Mouse (Mus musculus): ENCODE results near the gene Ick. TPM values are rescaled to one million over a fixed set of nuclear protein-coding genes. Genes with fewer than 3 reads are reported as not detected.

The Ick gene
- total and polyA plus RNA-seq, 3 experiments, result 7.8 to 14.0 (median 12.5) TPM

DNA sequence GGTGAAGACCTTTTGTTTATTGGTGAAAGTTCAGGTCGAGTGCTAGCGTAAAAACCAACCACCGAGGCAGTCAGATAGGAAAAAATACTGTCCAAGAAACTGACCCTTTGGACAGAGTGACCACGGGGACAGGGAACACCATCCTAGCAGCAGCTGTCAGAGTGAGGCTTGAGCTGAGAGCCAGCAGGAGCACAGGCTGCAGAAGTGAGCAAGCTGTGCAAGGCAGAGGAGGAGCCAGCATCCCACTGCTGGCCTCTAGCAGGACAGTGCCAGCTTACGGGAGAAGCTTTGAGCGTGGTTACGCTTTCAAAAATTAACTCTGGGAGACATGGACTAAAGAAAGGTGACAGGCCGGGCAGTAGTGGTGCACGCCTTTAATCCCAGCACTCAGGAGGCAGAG lies 21.2 kb upstream of the Ick start:
- WGBS, result 89% methylated on average over 9 of the region's 9 CpGs
- Histone ChIP-seq H3K4me1 (ENCODE audit: control insufficient read depth, insufficient read depth, low read length) (peaks cover 9% of the 10 kb centered on the region), H3K79me2 (replicated peaks; ENCODE audit: control insufficient read depth, insufficient read depth, low read length) (no peaks in the 10 kb centered on the region), H3K27ac (peak overlapping the region; percentile 69; the same call in 1 of the 2 replicates), H3K9ac (ENCODE audit: low read depth, low read length) (no peak overlapping the region), H3K4me3 (no peak overlapping the region), H3K27me3 (ENCODE audit: control insufficient read depth, insufficient read depth, low read length) (no peaks in the 10 kb centered on the region), H3K36me3 (ENCODE audit: control insufficient read depth, insufficient read depth, low read length) (peaks cover 6% of the 10 kb centered on the region)
- intact Hi-C loops (cut with DNase I), result no loop called here
- DNase-seq, result no peak
- TF ChIP-seq EP300 (IDR thresholded peaks at IDR 0.05; ENCODE audit: insufficient read depth, low read depth, low read length) (no peak), POLR2A (IDR thresholded peaks at IDR 0.05; ENCODE audit: insufficient read depth, low read depth, low read length) (no peak), CTCF (IDR thresholded peaks at IDR 0.05) (no peak)

DNA sequence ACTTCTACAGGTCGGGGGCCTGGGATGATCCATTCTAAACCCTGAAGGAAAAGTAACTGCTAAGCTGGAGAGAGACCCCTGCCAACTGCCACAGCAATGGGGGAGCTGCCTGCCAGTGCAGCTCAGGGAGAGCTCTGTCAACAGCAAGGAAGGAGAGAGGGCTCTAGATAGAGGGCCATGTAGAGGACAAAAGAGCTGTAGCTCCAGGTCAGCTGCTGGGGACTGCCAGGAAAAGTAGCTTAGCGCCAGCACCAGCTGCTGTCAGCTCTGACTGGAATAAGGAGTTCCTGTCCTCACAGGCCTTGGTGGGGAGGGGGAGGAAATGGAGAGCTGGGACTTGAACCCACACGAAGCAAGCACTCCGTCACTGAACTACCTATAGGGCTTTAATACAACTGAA lies 20.5 kb upstream of the Ick start:
- no peak overlapping the region for H3K9ac ChIP-seq (ENCODE audit: low read depth, low read length)
- peaks cover 9% of the 10 kb centered on the region for H3K4me1 ChIP-seq (ENCODE audit: control insufficient read depth, insufficient read depth, low read length)
- intact Hi-C loops (cut with DNase I), result no loop called here
- peak overlapping the region; percentile 69 for H3K27ac ChIP-seq
- peaks cover 6% of the 10 kb centered on the region for H3K36me3 ChIP-seq (ENCODE audit: control insufficient read depth, insufficient read depth, low read length)
- TF ChIP-seq EP300 (IDR thresholded peaks at IDR 0.05; ENCODE audit: insufficient read depth, low read depth, low read length), result no peak
- TF ChIP-seq POLR2A (IDR thresholded peaks at IDR 0.05; ENCODE audit: insufficient read depth, low read depth, low read length), result no peak
- TF ChIP-seq CTCF (IDR thresholded peaks at IDR 0.05), result no peak
- no peaks in the 10 kb centered on the region for H3K27me3 ChIP-seq (ENCODE audit: control insufficient read depth, insufficient read depth, low read length)
- H3K4me3 ChIP-seq, result no peak overlapping the region
- H3K79me2 ChIP-seq (replicated peaks; ENCODE audit: control insufficient read depth, insufficient read depth, low read length), result no peaks in the 10 kb centered on the region
- WGBS, result 43% methylated on average over 4 of the region's 4 CpGs
- DNase-seq, result peak; percentile 32 to 46

DNA sequence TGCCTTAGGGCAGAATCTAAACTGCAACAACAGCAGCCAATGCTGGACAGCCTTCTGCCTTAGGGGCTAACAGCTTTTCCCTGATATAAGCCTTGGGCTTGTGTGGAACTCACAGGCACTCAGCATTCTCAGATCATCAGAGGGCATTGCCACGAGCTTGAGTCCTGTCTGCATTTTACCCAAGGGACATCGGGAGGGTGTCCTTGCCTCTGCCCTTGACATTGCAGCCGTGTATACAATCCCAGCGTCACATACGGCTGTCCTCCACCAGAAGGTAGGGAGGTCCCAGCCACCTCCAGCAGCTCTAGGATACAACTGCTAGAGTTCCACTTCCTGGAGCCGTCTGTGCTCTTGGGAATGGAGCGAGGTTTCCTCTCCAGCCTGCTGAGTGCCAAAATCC lies 20.0 kb upstream of the Ick start:
- TF ChIP-seq CTCF (IDR thresholded peaks at IDR 0.05) (no peak), POLR2A (IDR thresholded peaks at IDR 0.05; ENCODE audit: insufficient read depth, low read depth, low read length) (no peak), EP300 (IDR thresholded peaks at IDR 0.05; ENCODE audit: insufficient read depth, low read depth, low read length) (no peak)
- H3K4me3 ChIP-seq, result no peak overlapping the region
- WGBS, result 20% methylated on average over 7 of the region's 7 CpGs
- no peak overlapping the region for H3K9ac ChIP-seq (ENCODE audit: low read depth, low read length)
- no peak for DNase-seq
- H3K4me1 ChIP-seq (ENCODE audit: control insufficient read depth, insufficient read depth, low read length), result peaks cover 9% of the 10 kb centered on the region
- intact Hi-C loops (cut with DNase I), result no loop called here
- peak overlapping the region; percentile 69 for H3K27ac ChIP-seq
- H3K36me3 ChIP-seq (ENCODE audit: control insufficient read depth, insufficient read depth, low read length), result peaks cover 6% of the 10 kb centered on the region
- no peaks in the 10 kb centered on the region for H3K27me3 ChIP-seq (ENCODE audit: control insufficient read depth, insufficient read depth, low read length)
- no peaks in the 10 kb centered on the region for H3K79me2 ChIP-seq (replicated peaks; ENCODE audit: control insufficient read depth, insufficient read depth, low read length)

DNA sequence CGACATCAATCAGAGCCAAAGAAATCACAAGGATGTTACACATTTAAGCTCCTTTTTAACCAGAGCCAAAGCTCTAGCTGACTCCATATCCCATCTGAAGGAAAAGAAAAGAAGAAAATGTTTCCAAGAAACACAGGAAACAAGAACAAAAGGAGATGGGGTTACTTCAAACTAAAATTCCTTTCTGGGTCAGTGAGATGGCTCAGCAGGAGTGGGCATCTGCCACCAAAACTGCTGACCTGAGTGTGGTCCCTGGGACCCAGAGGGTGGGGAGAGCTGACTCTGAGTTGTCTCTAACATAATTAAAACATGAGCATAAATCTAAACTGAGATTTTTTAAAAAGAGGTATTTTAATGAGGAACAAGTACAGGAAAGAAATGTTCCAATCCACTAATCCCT lies 19.1 kb upstream of the Ick start:
- intact Hi-C loops (cut with DNase I), result no loop called here
- no peak for DNase-seq
- no peaks in the 10 kb centered on the region for H3K27me3 ChIP-seq (ENCODE audit: control insufficient read depth, insufficient read depth, low read length)
- TF ChIP-seq EP300 (IDR thresholded peaks at IDR 0.05; ENCODE audit: insufficient read depth, low read depth, low read length) (no peak), POLR2A (IDR thresholded peaks at IDR 0.05; ENCODE audit: insufficient read depth, low read depth, low read length) (no peak), CTCF (IDR thresholded peaks at IDR 0.05) (no peak)
- WGBS, result 39% methylated on average over 1 of the region's 1 CpGs
- no peaks in the 10 kb centered on the region for H3K79me2 ChIP-seq (replicated peaks; ENCODE audit: control insufficient read depth, insufficient read depth, low read length)
- H3K4me3 ChIP-seq, result no peak overlapping the region
- H3K4me1 ChIP-seq (ENCODE audit: control insufficient read depth, insufficient read depth, low read length), result peaks cover 9% of the 10 kb centered on the region
- no peak overlapping the region for H3K27ac ChIP-seq
- H3K9ac ChIP-seq (ENCODE audit: low read depth, low read length), result no peak overlapping the region
- peaks cover 8% of the 10 kb centered on the region for H3K36me3 ChIP-seq (ENCODE audit: control insufficient read depth, insufficient read depth, low read length)

DNA sequence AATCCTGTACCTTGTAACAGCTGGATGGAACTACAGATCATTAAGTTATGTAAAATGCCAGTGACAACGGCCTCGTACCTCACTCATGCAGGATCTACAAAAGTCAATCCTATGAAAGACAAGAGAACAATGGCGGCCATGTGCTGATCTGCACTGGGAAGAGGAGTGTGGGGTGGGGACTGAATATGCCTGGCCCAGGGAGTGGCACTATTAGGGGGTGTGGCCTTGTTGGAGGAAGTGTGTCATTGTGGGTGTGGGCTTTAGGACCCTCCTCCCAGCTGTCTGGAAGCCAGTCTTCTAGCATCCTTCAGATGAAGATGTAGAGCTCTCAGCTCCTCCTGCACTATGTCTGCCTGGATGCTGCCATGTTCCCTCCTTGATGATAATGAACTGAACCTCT lies 18.4 kb upstream of the Ick start:
- TF ChIP-seq EP300 (IDR thresholded peaks at IDR 0.05; ENCODE audit: insufficient read depth, low read depth, low read length) (no peak), CTCF (IDR thresholded peaks at IDR 0.05) (no peak), POLR2A (IDR thresholded peaks at IDR 0.05; ENCODE audit: insufficient read depth, low read depth, low read length) (no peak)

DNA sequence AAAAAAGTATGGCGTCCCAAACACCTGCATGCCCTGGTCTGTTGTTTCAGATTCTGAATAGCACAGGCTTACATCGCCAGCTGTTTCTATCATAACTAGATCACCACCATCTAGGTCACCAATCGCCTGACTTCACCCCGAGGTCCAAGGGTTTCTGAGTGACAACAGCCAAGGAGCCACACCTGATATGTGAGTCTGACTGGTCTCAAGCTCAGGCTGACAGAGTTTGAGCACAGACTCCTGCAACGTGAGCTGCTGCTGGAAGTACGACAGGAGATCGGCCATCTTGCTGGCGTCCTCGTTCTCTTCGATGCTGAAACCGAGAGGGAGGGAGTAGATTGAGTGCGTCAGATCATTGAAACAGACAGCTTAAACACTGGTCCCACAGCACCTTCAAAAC lies 13.3 kb upstream of the Ick start:
- H3K4me1 ChIP-seq (ENCODE audit: control insufficient read depth, insufficient read depth, low read length), result no peaks in the 10 kb centered on the region
- no peak overlapping the region for H3K4me3 ChIP-seq
- H3K9ac ChIP-seq (ENCODE audit: low read depth, low read length), result no peak overlapping the region
- H3K27ac ChIP-seq, result no peak overlapping the region
- 0 out of 2 replicates have a peak, but pooled peaks cover 2% of the 10 kb centered on the region for H3K79me2 ChIP-seq (replicated peaks; ENCODE audit: control insufficient read depth, insufficient read depth, low read length)
- TF ChIP-seq POLR2A (IDR thresholded peaks at IDR 0.05; ENCODE audit: insufficient read depth, low read depth, low read length) (no peak), EP300 (IDR thresholded peaks at IDR 0.05; ENCODE audit: insufficient read depth, low read depth, low read length) (no peak), CTCF (IDR thresholded peaks at IDR 0.05) (no peak)
- H3K36me3 ChIP-seq (ENCODE audit: control insufficient read depth, insufficient read depth, low read length), result peaks cover 12% of the 10 kb centered on the region
- no peak for DNase-seq
- WGBS, result 90% methylated on average over 12 of the region's 12 CpGs
- intact Hi-C loops (cut with DNase I), result no loop called here
- H3K27me3 ChIP-seq (ENCODE audit: control insufficient read depth, insufficient read depth, low read length), result no peaks in the 10 kb centered on the region

More for the DNA sequence above, 18.4 kb upstream of the Ick start:
- no peaks in the 10 kb centered on the region for H3K79me2 ChIP-seq (replicated peaks; ENCODE audit: control insufficient read depth, insufficient read depth, low read length)
- H3K9ac ChIP-seq (ENCODE audit: low read depth, low read length), result no peak overlapping the region
- intact Hi-C loops (cut with DNase I), result no loop called here
- DNase-seq, result no peak
- no peak overlapping the region for H3K27ac ChIP-seq
- H3K36me3 ChIP-seq (ENCODE audit: control insufficient read depth, insufficient read depth, low read length), result peaks cover 8% of the 10 kb centered on the region
- H3K27me3 ChIP-seq (ENCODE audit: control insufficient read depth, insufficient read depth, low read length), result no peaks in the 10 kb centered on the region
- H3K4me3 ChIP-seq, result no peak overlapping the region
- peaks cover 9% of the 10 kb centered on the region for H3K4me1 ChIP-seq (ENCODE audit: control insufficient read depth, insufficient read depth, low read length)
- 94% methylated on average over 3 of the region's 3 CpGs for WGBS
